Mouse (Mus musculus) kidney, embryonic 15.5 days (tissue): ENCODE data around the gene Cd320. TPM values are rescaled to one million over a fixed set of nuclear protein-coding genes. Genes with fewer than 3 reads are reported as not detected.
"Not testable (repeated sequence)": the region's sequence is repeated elsewhere in the genome, so short reads cannot be mapped to it uniquely, and the experiment has no call there.

ENCODE experiments used
- ATAC-seq: fragments of 200-750 bp; cut with Nextera tagmentation; replicated peaks from 2 replicates; pipeline ENCODE4 v1.8.0; 2017; ENCODE audit warnings: moderate TSS enrichment; ENCODE audit not compliant: low FRiP score
- H3K27ac ChIP-seq: fragments of 300-500 bp; sonication (generic); 2 replicates; pipeline ENCODE4 v1.5.1; 2015; ENCODE audit warnings: mild to moderate bottlenecking, inconsistent platforms
- H3K27me3 ChIP-seq: fragments of 300-500 bp; sonication (generic); 2 replicates; pipeline ENCODE4 v1.6.1; 2015; ENCODE audit warnings: inconsistent platforms
- H3K36me3 ChIP-seq: fragments of 300-500 bp; sonication (generic); 2 replicates; pipeline ENCODE4 v1.6.1; 2015; ENCODE audit warnings: inconsistent platforms
- H3K4me1 ChIP-seq: fragments of 300-500 bp; sonication (generic); 2 replicates; pipeline ENCODE4 v1.6.1; 2015; ENCODE audit warnings: inconsistent platforms
- H3K4me2 ChIP-seq: fragments of 300-500 bp; sonication (generic); 2 replicates; pipeline ENCODE4 v1.6.1; 2015; ENCODE audit warnings: moderate library complexity, mild to moderate bottlenecking, inconsistent platforms
- H3K4me3 ChIP-seq: fragments of 300-500 bp; sonication (generic); replicated peaks from 2 replicates; pipeline ENCODE4 v1.5.1; 2015; ENCODE audit warnings: mild to moderate bottlenecking, inconsistent platforms
- H3K9ac ChIP-seq: fragments of 300-500 bp; sonication (generic); 2 replicates; pipeline ENCODE4 v1.6.1; 2015; ENCODE audit warnings: mild to moderate bottlenecking, inconsistent platforms
- H3K9me3 ChIP-seq: fragments of 300-500 bp; sonication (generic); replicated peaks from 2 replicates; pipeline ENCODE4 v1.6.1; 2016; ENCODE audit warnings: inconsistent platforms
- WGBS: fragments of 180-500 bp; shearing (Covaris S2); methylation state at CpG from one replicate; pipeline ENCODE4 v1.1.7; 2015; ENCODE audit warnings: mixed read lengths; 5-methylcytosine and 5-hydroxymethylcytosine counted together
- polyA plus RNA-seq: library from polyadenylated mRNA; unstranded; fragments of >200 nt; fragmentation: Nextera tagmentation; extraction: Ambion mirVana; gene quantifications from 2 replicates; pipeline ENCODE4 v1.2.1, GENCODE M21; 2015

Gene Cd320
- polyA plus RNA-seq, 1 experiment from 2014 or later: 102 TPM

- no peak for ATAC-seq
- 39% methylated on average over 4 of the region's 4 CpGs for WGBS
- peak overlapping the region; percentile 55; the same call in 1 of the 2 replicates for H3K4me3 ChIP-seq
- H3K9me3 ChIP-seq: no peaks in the 10 kb centered on the region
- H3K27ac ChIP-seq: peak overlapping the region; percentile 77
- H3K9ac ChIP-seq: no peak overlapping the region
- no peaks in the 10 kb centered on the region for H3K36me3 ChIP-seq
- peaks cover 45% of the 10 kb centered on the region for H3K4me1 ChIP-seq
- no peaks in the 10 kb centered on the region for H3K27me3 ChIP-seq
- H3K4me2 ChIP-seq: peak overlapping the region; percentile 87
These were observed 29.9 kb upstream of the Cd320 start for GRCm38 (mm10) chr17:33812990-33813389.

GRCm38 (mm10) chr17:33815399-33815798 lies 27.5 kb upstream of the Cd320 start:
- no peak overlapping the region for H3K4me3 ChIP-seq
- H3K27ac ChIP-seq: no peak overlapping the region
- H3K4me2 ChIP-seq: no peak overlapping the region
- 88% methylated on average over 6 of the region's 6 CpGs for WGBS
- H3K9me3 ChIP-seq: no peaks in the 10 kb centered on the region
- H3K27me3 ChIP-seq: no peaks in the 10 kb centered on the region
- peaks cover 21% of the 10 kb centered on the region for H3K36me3 ChIP-seq
- no peak for ATAC-seq
- peaks cover 59% of the 10 kb centered on the region for H3K4me1 ChIP-seq
- H3K9ac ChIP-seq: no peak overlapping the region

- H3K27me3 ChIP-seq: no peaks in the 10 kb centered on the region
- 57% methylated on average over 5 of the region's 5 CpGs for WGBS
- no peaks in the 10 kb centered on the region for H3K9me3 ChIP-seq
- peaks cover 55% of the 10 kb centered on the region for H3K4me1 ChIP-seq
- H3K9ac ChIP-seq: 0 out of 2 replicates have a peak overlapping the region, but pooled peaks have one; percentile 75
- ATAC-seq: no peak
- peak overlapping the region; percentile 96; the same call in 1 of the 2 replicates for H3K27ac ChIP-seq
- H3K36me3 ChIP-seq: peaks cover 33% of the 10 kb centered on the region
- H3K4me3 ChIP-seq: peak overlapping the region; percentile 64
- peak overlapping the region; percentile 77 for H3K4me2 ChIP-seq
These were observed 26.3 kb upstream of the Cd320 start for GRCm38 (mm10) chr17:33816612-33817011.

DNA sequence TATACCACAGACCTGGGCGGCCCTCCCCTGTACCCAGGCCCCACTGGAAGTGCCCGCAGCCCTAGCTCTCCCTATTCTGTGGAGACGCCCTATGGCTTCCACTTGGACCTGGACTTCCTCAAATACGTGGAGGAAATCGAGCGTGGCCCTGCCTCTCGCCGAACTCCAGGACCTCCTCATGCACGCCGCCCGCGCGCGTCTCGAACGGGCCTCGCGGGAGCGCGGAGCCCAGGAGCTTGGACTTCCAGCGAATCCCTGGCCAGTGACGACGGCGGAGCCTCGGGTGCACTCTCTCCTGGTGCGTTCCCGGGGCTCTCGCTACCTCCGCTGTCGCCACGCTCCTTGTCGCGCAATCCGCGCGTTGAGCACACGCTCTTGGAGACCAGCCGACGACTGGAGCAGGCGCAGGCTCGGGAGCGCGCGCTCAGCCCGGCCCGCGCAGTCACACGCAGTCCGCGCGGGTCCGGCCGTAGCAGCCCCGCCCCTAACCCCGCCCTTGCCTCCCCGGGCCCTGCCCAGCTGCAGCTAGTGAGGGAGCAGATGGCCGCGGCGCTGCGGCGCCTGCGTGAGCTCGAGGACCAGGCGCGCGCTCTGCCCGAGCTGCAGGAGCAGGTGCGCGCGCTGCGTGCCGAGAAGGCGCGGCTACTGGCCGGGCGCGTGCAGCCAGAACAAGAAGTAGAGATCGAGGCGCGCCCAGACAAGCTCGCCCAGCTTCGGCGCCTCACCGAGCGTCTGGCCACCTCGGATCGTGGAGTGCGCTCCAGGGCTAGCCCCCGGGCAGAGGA lies 25.5 kb upstream of the Cd320 start:
- H3K4me1 ChIP-seq: peaks cover 56% of the 10 kb centered on the region
- ATAC-seq: peak; percentile 97
- WGBS: under 1% methylated on average over 89 of the region's 89 CpGs
- peaks cover 41% of the 10 kb centered on the region for H3K36me3 ChIP-seq
- H3K9me3 ChIP-seq: no peaks in the 10 kb centered on the region
- H3K4me3 ChIP-seq: peak overlapping the region; percentile 64
- H3K27me3 ChIP-seq: no peaks in the 10 kb centered on the region
- peak overlapping the region; percentile 96 for H3K27ac ChIP-seq
- peak overlapping the region; percentile 77 for H3K4me2 ChIP-seq
- peak overlapping the region; percentile 75 for H3K9ac ChIP-seq

DNA sequence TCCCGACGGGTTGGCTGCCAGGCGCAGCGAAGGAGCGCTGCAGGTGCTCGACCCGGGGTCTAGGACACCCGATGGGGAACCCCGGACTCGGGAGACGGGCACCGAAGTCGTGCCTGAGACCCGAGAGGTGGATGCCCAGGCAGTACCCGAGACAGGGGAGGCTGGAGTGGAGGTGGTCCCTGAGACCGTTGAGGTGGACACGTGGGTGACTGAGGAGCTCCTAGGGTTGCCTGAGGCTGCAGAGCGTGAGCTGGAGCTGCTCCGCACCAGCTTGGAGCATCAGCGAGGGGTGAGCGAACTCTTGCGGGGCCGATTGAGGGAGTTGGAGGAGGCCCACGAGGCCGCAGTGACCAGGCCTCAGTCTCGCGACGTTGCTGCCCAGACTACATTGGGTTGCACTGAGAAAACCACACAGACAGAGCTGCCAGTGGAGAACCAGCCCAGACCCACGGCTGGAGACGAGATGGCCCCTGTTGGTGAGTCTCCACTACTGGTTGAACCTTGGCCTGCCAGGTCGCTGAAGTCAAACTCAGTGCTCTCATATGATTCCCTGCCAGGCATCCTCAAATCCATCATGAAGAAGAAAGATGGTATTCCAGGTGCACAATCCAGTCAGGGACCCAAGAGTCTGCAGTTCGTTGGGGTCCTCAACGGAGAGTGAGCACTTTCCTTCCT lies 24.8 kb upstream of the Cd320 start:
- peaks cover 56% of the 10 kb centered on the region for H3K4me1 ChIP-seq
- peak overlapping the region; percentile 64 for H3K4me3 ChIP-seq
- peaks cover 48% of the 10 kb centered on the region for H3K36me3 ChIP-seq
- peak overlapping the region; percentile 96 for H3K27ac ChIP-seq
- no peaks in the 10 kb centered on the region for H3K27me3 ChIP-seq
- no peaks in the 10 kb centered on the region for H3K9me3 ChIP-seq
- peak overlapping the region; percentile 77 for H3K4me2 ChIP-seq
- ATAC-seq: peak; percentile 69
- WGBS: 12% methylated on average over 33 of the region's 33 CpGs
- H3K9ac ChIP-seq: peak overlapping the region; percentile 75

DNA sequence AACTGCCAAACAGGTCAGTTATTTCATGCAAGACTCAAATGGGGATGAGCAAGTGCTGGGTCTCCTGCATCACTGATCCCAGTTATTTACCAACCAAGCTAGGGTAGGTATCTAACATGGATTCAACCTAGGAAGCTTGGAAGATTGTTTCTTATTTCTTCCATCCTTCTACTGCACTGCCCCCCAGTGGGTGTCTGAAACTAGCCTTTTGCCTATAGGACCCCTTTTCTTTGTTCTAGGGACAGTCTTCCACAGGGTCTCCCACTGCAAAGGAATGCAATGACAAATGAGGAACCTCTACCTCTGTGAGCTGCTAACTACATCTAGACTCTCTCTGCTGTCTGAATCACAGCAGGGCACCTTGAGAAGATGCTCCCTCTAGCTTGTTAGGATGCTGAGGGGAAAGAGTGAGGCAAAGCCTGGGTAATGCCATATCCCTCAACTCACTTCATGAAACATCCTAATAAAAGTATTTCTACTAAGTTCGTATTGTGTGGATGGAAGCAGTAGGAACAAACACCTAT lies 20.4 kb upstream of the Cd320 start:
- peak overlapping the region; percentile 72 for H3K9ac ChIP-seq
- no peak for ATAC-seq
- H3K9me3 ChIP-seq: no peaks in the 10 kb centered on the region

GRCm38 (mm10) chr17:33823171-33823570 lies 19.7 kb upstream of the Cd320 start:
- peak overlapping the region; percentile 72 for H3K9ac ChIP-seq
- H3K9me3 ChIP-seq, ATAC-seq, H3K27me3 ChIP-seq: not testable (repeated sequence)
- peak overlapping the region; percentile 84 for H3K4me2 ChIP-seq
- peak overlapping the region; percentile 65 for H3K4me3 ChIP-seq
- H3K36me3 ChIP-seq: peaks cover 65% of the 10 kb centered on the region
- peaks cover 57% of the 10 kb centered on the region for H3K4me1 ChIP-seq
- 66% methylated on average over 8 of the region's 8 CpGs for WGBS
- H3K27ac ChIP-seq: peak overlapping the region; percentile 7; the same call in 1 of the 2 replicates

More for the DNA sequence above, 20.4 kb upstream of the Cd320 start:
- Histone ChIP-seq H3K36me3 (peaks cover 61% of the 10 kb centered on the region), H3K4me3 (peak overlapping the region; percentile 65), H3K27me3 (no peaks in the 10 kb centered on the region), H3K27ac (0 out of 2 replicates have a peak overlapping the region, but pooled peaks have one; percentile 22), H3K4me2 (peak overlapping the region; percentile 84), H3K4me1 (peaks cover 63% of the 10 kb centered on the region)
- 72% methylated on average over 1 of the region's 1 CpGs for WGBS

- Histone ChIP-seq H3K4me1 (peaks cover 49% of the 10 kb centered on the region), H3K4me2 (peak within 1 kb of the TSS; percentile 84), H3K9me3 (no peaks in the 10 kb centered on the region), H3K27me3 (no peaks in the 10 kb centered on the region), H3K36me3 (peaks cover 65% of the 10 kb centered on the region), H3K4me3 (peak within 1 kb of the TSS; percentile 65), H3K9ac (peak within 1 kb of the TSS; percentile 72), H3K27ac (peak within 1 kb of the TSS; percentile 90)
- peak; percentile 94 for ATAC-seq
- WGBS: under 1% methylated on average over 51 of the region's 51 CpGs
These were observed 18.6 kb upstream of the Cd320 start, which contains the start of the genes Rps28 and Ndufa7 for GRCm38 (mm10) chr17:33824084-33824996. Gene Rps28, minus strand, starts transcription at chr17:33824562. Gene Ndufa7, plus strand, starts transcription at chr17:33824572.

GRCm38 (mm10) chr17:33824997-33825330 lies 17.9 kb upstream of the Cd320 start:
- 1% methylated on average over 6 of the region's 6 CpGs for WGBS
- H3K4me1 ChIP-seq: peaks cover 45% of the 10 kb centered on the region
- not testable (repeated sequence) for H3K9me3 ChIP-seq, H3K27me3 ChIP-seq, ATAC-seq
- peak overlapping the region; percentile 65 for H3K4me3 ChIP-seq
- peak overlapping the region; percentile 90 for H3K27ac ChIP-seq
- peak overlapping the region; percentile 70 for H3K4me2 ChIP-seq
- peaks cover 65% of the 10 kb centered on the region for H3K36me3 ChIP-seq
- peak overlapping the region; percentile 72 for H3K9ac ChIP-seq

DNA sequence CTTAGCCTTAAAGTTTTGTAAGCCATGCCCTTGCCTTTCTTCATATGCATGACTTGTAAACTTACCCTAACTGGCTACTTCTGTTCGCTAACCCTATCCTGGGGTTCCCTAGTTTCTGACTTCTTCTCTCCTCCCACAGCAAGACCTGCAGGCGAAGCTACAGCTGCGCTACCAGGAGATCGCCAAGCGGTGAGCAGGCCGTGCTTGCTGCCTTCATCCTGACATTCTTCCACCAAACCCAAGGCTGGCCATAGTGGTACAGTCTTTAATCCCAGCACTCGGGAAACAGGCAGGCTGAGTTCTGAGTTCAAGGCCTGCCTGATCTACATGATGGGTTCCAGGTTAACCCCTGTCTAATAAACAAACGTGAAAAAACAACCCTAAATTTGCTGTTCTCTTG lies 17.4 kb upstream of the Cd320 start:
- Histone ChIP-seq H3K27me3 (no peaks in the 10 kb centered on the region), H3K4me2 (peak overlapping the region; percentile 70), H3K9me3 (no peaks in the 10 kb centered on the region), H3K4me3 (peak overlapping the region; percentile 65), H3K36me3 (peaks cover 65% of the 10 kb centered on the region), H3K9ac (peak overlapping the region; percentile 72), H3K27ac (0 out of 2 replicates have a peak overlapping the region, but pooled peaks have one; percentile 90), H3K4me1 (peaks cover 42% of the 10 kb centered on the region)
- WGBS: 81% methylated on average over 8 of the region's 8 CpGs
- ATAC-seq: no peak

GRCm38 (mm10) chr17:33826850-33827249 lies 16.0 kb upstream of the Cd320 start:
- no peaks in the 10 kb centered on the region for H3K27me3 ChIP-seq
- H3K4me1 ChIP-seq: peaks cover 34% of the 10 kb centered on the region
- no peak overlapping the region for H3K4me3 ChIP-seq
- H3K4me2 ChIP-seq: no peak overlapping the region
- no peak overlapping the region for H3K27ac ChIP-seq
- H3K36me3 ChIP-seq: peaks cover 64% of the 10 kb centered on the region
- H3K9me3 ChIP-seq: no peaks in the 10 kb centered on the region
- no peak overlapping the region for H3K9ac ChIP-seq
- 0% methylated on average over 3 of the region's 3 CpGs for WGBS
- no peak for ATAC-seq
